Mouse (Mus musculus): Measurements from ENCODE around the gene Elmo2. TPM values are rescaled to one million over a fixed set of nuclear protein-coding genes. Genes with fewer than 3 reads are reported as not detected.

Elmo2 gene
- polyA plus RNA-seq, 1 experiment: 139 TPM

GRCm38 (mm10) chr2:165363282-165363681 is 37.0 kb upstream of the Elmo2 start:
- TF ChIP-seq POLR2A (IDR thresholded peaks at IDR 0.05; ENCODE audit: extremely low read depth, insufficient read depth, low read length) (no peak), CTCF (IDR thresholded peaks at IDR 0.05; ENCODE audit: extremely low read depth, insufficient read depth, low read length) (no peak)
- Histone ChIP-seq H3K27ac (ENCODE audit: insufficient read depth, low read length) (no peak overlapping the region), H3K4me1 (ENCODE audit: control insufficient read depth, insufficient read depth, low read length) (no peaks in the 10 kb centered on the region), H3K4me3 (ENCODE audit: insufficient read depth, low read length) (no peak overlapping the region)

DNA sequence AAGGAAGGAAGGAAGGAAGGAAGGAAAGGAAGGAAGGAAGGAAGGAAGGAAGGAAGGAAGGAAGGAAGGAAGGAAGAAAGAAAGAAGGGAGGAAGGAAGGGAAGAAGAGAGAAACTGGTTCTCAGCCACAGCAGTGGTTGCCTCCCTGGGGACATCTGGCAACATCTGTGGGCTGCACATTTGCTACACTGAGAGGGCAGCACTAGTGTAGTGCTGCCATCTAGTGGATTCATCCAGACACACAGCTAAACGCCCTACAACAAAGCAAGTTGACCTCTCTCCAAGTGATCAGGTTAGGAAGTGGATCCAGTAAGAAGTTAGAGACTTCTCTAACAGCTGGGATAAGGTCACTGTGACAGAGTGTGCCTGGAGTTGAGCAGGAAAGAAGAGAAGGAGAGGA is 34.6 kb upstream of the Elmo2 start:
- no peak for TF ChIP-seq POLR2A (IDR thresholded peaks at IDR 0.05; ENCODE audit: extremely low read depth, insufficient read depth, low read length)
- TF ChIP-seq CTCF (IDR thresholded peaks at IDR 0.05; ENCODE audit: extremely low read depth, insufficient read depth, low read length): peak; percentile 91
- Histone ChIP-seq H3K27ac (ENCODE audit: insufficient read depth, low read length) (no peak overlapping the region), H3K4me1 (ENCODE audit: control insufficient read depth, insufficient read depth, low read length) (no peaks in the 10 kb centered on the region), H3K4me3 (ENCODE audit: insufficient read depth, low read length) (no peak overlapping the region)

DNA sequence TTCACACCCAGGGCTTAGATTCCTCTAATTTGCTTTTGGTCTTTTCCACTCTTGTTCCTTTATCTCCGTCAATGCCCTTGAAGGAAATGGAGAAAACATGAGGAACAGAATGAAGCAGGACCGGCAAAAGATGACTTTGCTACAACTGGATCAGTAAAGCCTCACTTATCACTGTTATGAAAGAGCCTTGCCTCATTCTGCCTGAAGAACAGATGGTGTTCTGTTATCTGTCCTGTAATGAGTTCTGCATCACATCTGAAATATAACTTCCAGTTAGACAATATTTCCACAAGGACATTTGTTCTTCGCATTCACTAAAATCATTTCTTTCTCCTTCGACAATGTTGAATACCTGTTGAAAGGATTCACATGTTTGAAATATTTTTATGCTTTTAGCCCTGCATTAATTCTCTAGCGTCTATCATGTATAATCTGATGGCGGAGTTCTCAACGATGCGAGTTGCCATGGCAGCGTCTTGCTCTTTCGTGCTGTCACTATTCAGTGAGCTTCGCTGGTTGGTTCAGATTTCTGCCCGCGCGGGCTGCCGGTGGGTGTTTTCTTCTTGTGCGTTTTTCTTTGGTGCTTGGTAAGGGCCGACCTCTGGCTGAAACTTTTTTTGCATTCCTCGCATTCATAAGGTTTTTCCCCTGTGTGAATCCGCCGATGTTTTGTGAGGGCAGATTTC is 25.7 kb upstream of the Elmo2 start:
- TF ChIP-seq CTCF (IDR thresholded peaks at IDR 0.05; ENCODE audit: extremely low read depth, insufficient read depth, low read length) (no peak), POLR2A (IDR thresholded peaks at IDR 0.05; ENCODE audit: extremely low read depth, insufficient read depth, low read length) (no peak)
- H3K4me3 ChIP-seq (ENCODE audit: insufficient read depth, low read length): no peak overlapping the region
- no peak overlapping the region for H3K27ac ChIP-seq (ENCODE audit: insufficient read depth, low read length)
- H3K4me1 ChIP-seq (ENCODE audit: control insufficient read depth, insufficient read depth, low read length): no peaks in the 10 kb centered on the region

DNA sequence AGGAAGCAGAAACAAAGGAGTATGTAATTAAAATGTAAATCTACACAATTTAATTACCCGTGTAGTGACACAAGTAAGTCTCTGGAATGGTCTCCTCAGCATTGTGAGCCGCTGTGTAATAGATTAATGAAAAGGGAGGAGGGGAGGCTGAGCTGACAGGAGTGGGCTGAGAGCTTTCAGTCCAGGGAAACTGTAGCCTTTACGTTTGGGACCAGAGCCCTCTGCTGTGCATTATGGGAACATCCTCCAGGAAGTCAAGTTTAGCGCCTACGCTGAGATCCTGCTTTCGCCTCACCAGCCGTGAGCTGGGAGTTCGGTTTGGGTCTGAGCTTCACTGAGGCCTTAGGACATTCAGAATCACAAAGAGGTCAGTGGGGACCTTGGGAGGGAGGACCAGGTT is 23.2 kb upstream of the Elmo2 start:
- Histone ChIP-seq H3K27ac (ENCODE audit: insufficient read depth, low read length) (no peak overlapping the region), H3K4me1 (ENCODE audit: control insufficient read depth, insufficient read depth, low read length) (no peaks in the 10 kb centered on the region), H3K4me3 (ENCODE audit: insufficient read depth, low read length) (no peak overlapping the region)
- TF ChIP-seq POLR2A (IDR thresholded peaks at IDR 0.05; ENCODE audit: extremely low read depth, insufficient read depth, low read length): no peak
- peak; percentile 58 for TF ChIP-seq CTCF (IDR thresholded peaks at IDR 0.05; ENCODE audit: extremely low read depth, insufficient read depth, low read length)

GRCm38 (mm10) chr2:165346180-165346579 is 19.9 kb upstream of the Elmo2 start:
- Histone ChIP-seq H3K4me3 (ENCODE audit: insufficient read depth, low read length) (no peak overlapping the region), H3K4me1 (ENCODE audit: control insufficient read depth, insufficient read depth, low read length) (no peaks in the 10 kb centered on the region), H3K27ac (ENCODE audit: insufficient read depth, low read length) (no peak overlapping the region)
- TF ChIP-seq POLR2A (IDR thresholded peaks at IDR 0.05; ENCODE audit: extremely low read depth, insufficient read depth, low read length) (no peak), CTCF (IDR thresholded peaks at IDR 0.05; ENCODE audit: extremely low read depth, insufficient read depth, low read length) (no peak)

GRCm38 (mm10) chr2:165337191-165337590 is 10.9 kb upstream of the Elmo2 start:
- Histone ChIP-seq H3K27ac (ENCODE audit: insufficient read depth, low read length) (no peak overlapping the region), H3K4me1 (ENCODE audit: control insufficient read depth, insufficient read depth, low read length) (peaks cover 7% of the 10 kb centered on the region; the same call in 1 of the 2 replicates), H3K4me3 (ENCODE audit: insufficient read depth, low read length) (no peak overlapping the region)
- TF ChIP-seq CTCF (IDR thresholded peaks at IDR 0.05; ENCODE audit: extremely low read depth, insufficient read depth, low read length) (peak; percentile 53), POLR2A (IDR thresholded peaks at IDR 0.05; ENCODE audit: extremely low read depth, insufficient read depth, low read length) (no peak)

GRCm38 (mm10) chr2:165332610-165333210 is 6.4 kb upstream of the Elmo2 start:
- no peak for TF ChIP-seq CTCF (IDR thresholded peaks at IDR 0.05; ENCODE audit: extremely low read depth, insufficient read depth, low read length)
- TF ChIP-seq POLR2A (IDR thresholded peaks at IDR 0.05; ENCODE audit: extremely low read depth, insufficient read depth, low read length): no peak
- H3K27ac ChIP-seq (ENCODE audit: insufficient read depth, low read length): no peak overlapping the region
- no peaks in the 10 kb centered on the region for H3K4me1 ChIP-seq (ENCODE audit: control insufficient read depth, insufficient read depth, low read length)
- H3K4me3 ChIP-seq (ENCODE audit: insufficient read depth, low read length): no peak overlapping the region

DNA sequence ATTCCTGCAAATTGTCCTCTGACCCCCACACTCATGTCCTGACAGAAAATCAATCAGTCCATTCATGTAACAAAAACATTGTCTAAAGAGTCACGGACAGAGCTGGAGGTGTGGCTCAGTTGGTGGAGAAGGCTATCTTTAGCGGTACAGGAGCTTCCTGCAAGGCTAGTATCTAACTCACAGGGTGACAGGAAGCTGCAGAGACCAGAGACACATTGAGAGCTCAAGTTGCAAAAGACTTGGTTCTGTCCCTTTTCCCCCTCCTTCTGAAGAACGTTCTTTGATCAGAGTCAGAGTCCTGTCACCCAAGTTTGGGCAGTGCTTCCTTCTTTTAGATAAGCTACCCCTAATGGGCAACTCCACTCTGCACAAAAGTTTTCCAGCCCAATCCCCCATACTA is 3.4 kb upstream of the Elmo2 start:
- Histone ChIP-seq H3K4me1 (ENCODE audit: control insufficient read depth, insufficient read depth, low read length) (0 out of 2 replicates have a peak, but pooled peaks cover under 1% of the 10 kb centered on the region), H3K27ac (ENCODE audit: insufficient read depth, low read length) (no peak overlapping the region), H3K4me3 (ENCODE audit: insufficient read depth, low read length) (no peak overlapping the region)
- no peak for TF ChIP-seq CTCF (IDR thresholded peaks at IDR 0.05; ENCODE audit: extremely low read depth, insufficient read depth, low read length)
- TF ChIP-seq POLR2A (IDR thresholded peaks at IDR 0.05; ENCODE audit: extremely low read depth, insufficient read depth, low read length): no peak

- Histone ChIP-seq H3K4me1 (ENCODE audit: control insufficient read depth, insufficient read depth, low read length) (peaks cover 6% of the 10 kb centered on the region), H3K27ac (ENCODE audit: insufficient read depth, low read length) (no peak overlapping the region), H3K4me3 (ENCODE audit: insufficient read depth, low read length) (no peak overlapping the region)
- TF ChIP-seq CTCF (IDR thresholded peaks at IDR 0.05; ENCODE audit: extremely low read depth, insufficient read depth, low read length) (no peak), POLR2A (IDR thresholded peaks at IDR 0.05; ENCODE audit: extremely low read depth, insufficient read depth, low read length) (no peak)
Measured at GRCm38 (mm10) chr2:165328746-165329145, 2.5 kb upstream of the Elmo2 start.

- H3K27ac ChIP-seq (ENCODE audit: insufficient read depth, low read length): 0 out of 2 replicates have a peak overlapping the region, but pooled peaks have one; percentile 55
- peaks cover 7% of the 10 kb centered on the region for H3K4me1 ChIP-seq (ENCODE audit: control insufficient read depth, insufficient read depth, low read length)
- no peak for TF ChIP-seq POLR2A (IDR thresholded peaks at IDR 0.05; ENCODE audit: extremely low read depth, insufficient read depth, low read length)
- TF ChIP-seq CTCF (IDR thresholded peaks at IDR 0.05; ENCODE audit: extremely low read depth, insufficient read depth, low read length): no peak
- no peak overlapping the region; the same call in 1 of the 2 replicates for H3K4me3 ChIP-seq (ENCODE audit: insufficient read depth, low read length)
Measured at GRCm38 (mm10) chr2:165327386-165327785, 1.1 kb upstream of the Elmo2 start.

Measured in cortical plate, adult 2 months (tissue).